Comparison of ENCODE assay signal across 8 mouse cellular contexts in the genomic region with DNA sequence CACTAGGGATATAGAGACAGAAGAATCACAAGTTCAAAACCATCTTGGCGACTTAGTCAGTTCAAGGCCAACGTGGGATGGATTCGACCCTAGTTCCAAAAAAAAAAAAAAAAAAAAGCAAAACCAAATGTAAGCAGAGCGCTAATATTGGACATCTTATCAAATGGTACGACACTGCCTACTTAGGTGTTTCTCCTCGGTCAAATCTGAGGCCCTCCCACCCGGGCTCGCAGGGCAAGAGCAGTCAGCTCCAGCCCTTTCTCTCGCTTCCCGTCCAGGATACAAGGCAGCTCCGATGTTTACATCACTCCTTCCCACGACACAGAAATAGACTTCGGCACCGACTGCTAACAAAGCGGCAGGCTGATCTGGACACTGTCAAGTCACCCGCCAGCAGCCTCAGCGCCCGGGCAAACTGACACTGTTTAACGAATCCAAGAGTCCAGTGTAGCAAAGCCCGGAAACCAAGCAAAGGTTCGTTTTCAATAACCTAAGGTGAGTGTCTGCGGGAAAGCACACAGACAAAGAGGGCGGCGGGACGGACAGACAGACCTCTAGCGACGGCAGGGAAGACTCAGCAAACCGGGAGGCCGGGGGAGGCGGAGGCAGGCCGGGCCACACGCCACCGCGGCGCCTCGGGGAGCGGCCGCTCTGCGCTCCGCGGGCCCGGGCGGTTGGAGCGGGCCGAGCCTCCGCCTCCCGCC. TPM values are rescaled to one million over a fixed set of nuclear protein-coding genes. Genes with fewer than 3 reads are reported as not detected.
DNase-seq lines count a peak whose midpoint lies in the region; ATAC-seq and TF ChIP-seq lines count a peak whose summit lies in the region.

No protein-coding gene starts in this region.

- H3K9me3 ChIP-seq in intestine, embryonic 16.5 days (ENCODE audit: control insufficient read depth, low read length), result no peaks in the 10 kb centered on the region
- no peaks in the 10 kb centered on the region for H3K9me3 ChIP-seq in neural tube, embryonic 11.5 days (ENCODE audit: control insufficient read depth, low read length)

- H3K4me2 ChIP-seq in intestine, embryonic 16.5 days (ENCODE audit: low read depth, low read length), result peak overlapping the region; percentile 69
- peak overlapping the region; percentile 56 for H3K4me2 ChIP-seq in neural tube, embryonic 11.5 days (ENCODE audit: low read depth)

- TF ChIP-seq POLR2A in brain, embryonic 14.5 days (IDR thresholded peaks at IDR 0.05; ENCODE audit: borderline replicate concordance, extremely low read depth, insufficient read depth, insufficient read length, poor library complexity, severe bottlenecking), result no peak

- H3K27me3 ChIP-seq in intestine, embryonic 16.5 days (replicated peaks; ENCODE audit: control insufficient read depth, insufficient read depth, low read length), result no peaks in the 10 kb centered on the region
- no peaks in the 10 kb centered on the region for H3K27me3 ChIP-seq in neural tube, embryonic 11.5 days (ENCODE audit: control insufficient read depth, insufficient read depth, low read length)

- ATAC-seq in intestine, embryonic 16.5 days, result peak; percentile 85
- ATAC-seq in neural tube, embryonic 11.5 days (ENCODE audit: insufficient read depth, low FRiP score, low TSS enrichment), result peak; percentile 70

- intact Hi-C loops in heart, postnatal 36 days (cut with DNase I), result no loop called here

- H3K36me3 ChIP-seq in intestine, embryonic 16.5 days (ENCODE audit: control insufficient read depth, insufficient read depth, low read length), result peaks cover 6% of the 10 kb centered on the region; the same call in 1 of the 2 replicates
- H3K36me3 ChIP-seq in neural tube, embryonic 11.5 days (ENCODE audit: control insufficient read depth, insufficient read depth, low read length), result peaks cover 7% of the 10 kb centered on the region

- peak overlapping the region; percentile 85 for H3K9ac ChIP-seq in intestine, embryonic 16.5 days (ENCODE audit: low read depth, low read length)
- H3K9ac ChIP-seq in neural tube, embryonic 11.5 days (ENCODE audit: low read length), result peak overlapping the region; percentile 79

- no peak for TF ChIP-seq CTCF in brain, embryonic 14.5 days (IDR thresholded peaks at IDR 0.05; ENCODE audit: borderline replicate concordance, extremely low read depth, insufficient read depth, insufficient read length)

- DNase-seq in heart, adult 18-20 months, result peak; percentile 69 to 85
- no peak for DNase-seq in heart, postnatal 36 days
- peak; percentile 73 for DNase-seq in brain, embryonic 14.5 days (ENCODE audit: low read depth)
- peak; percentile 40 for DNase-seq in forelimb bud, embryonic 11.5 days (ENCODE audit: low read depth, low spot score)
- DNase-seq in lung, adult 18-20 months, result peak; percentile 57 to 64
- peak; percentile 70 for DNase-seq in neural tube, embryonic 11.5 days (ENCODE audit: low spot score)
- no peak for DNase-seq in adrenal gland, postnatal 10 days

- H3K27ac ChIP-seq in intestine, embryonic 16.5 days (ENCODE audit: low read length), result peak overlapping the region; percentile 94
- H3K27ac ChIP-seq in neural tube, embryonic 11.5 days (ENCODE audit: low read depth, low read length), result peak overlapping the region; percentile 72

- WGBS in intestine, embryonic 16.5 days, result 2% methylated on average over 45 of the region's 47 CpGs
- WGBS in neural tube, embryonic 11.5 days, result 3% methylated on average over 45 of the region's 47 CpGs

- H3K4me3 ChIP-seq in intestine, embryonic 16.5 days (ENCODE audit: low read length), result peak overlapping the region; percentile 76
- peak overlapping the region; percentile 69 for H3K4me3 ChIP-seq in neural tube, embryonic 11.5 days (ENCODE audit: low read depth, low read length)

- H3K4me1 ChIP-seq in intestine, embryonic 16.5 days (ENCODE audit: control insufficient read depth, insufficient read depth, low read length), result peaks cover 30% of the 10 kb centered on the region
- H3K4me1 ChIP-seq in neural tube, embryonic 11.5 days (ENCODE audit: control insufficient read depth, insufficient read depth, low read length), result no peaks in the 10 kb centered on the region

RNA-seq across cellular contexts. Expression of a gene that starts 0.5 kb away (rescaled TPM):
- total RNA-seq in heart, adult 18-20 months (2021), result 10 to 100 TPM; 61.2 to 68.8 TPM
- 10 to 100 TPM; 60.7 to 65.0 TPM for total RNA-seq in heart, postnatal 36 days (2021)
- polyA plus RNA-seq in brain, embryonic 14.5 days (2012; rRNA removed), result 157 and 195 TPM in 2 replicates
- polyA plus RNA-seq in intestine, embryonic 16.5 days (2015; fragmentation: Nextera tagmentation; extraction: Ambion mirVana), result 56.9 and 57.2 TPM in 2 replicates
- polyA plus RNA-seq in neural tube, embryonic 11.5 days (2014; fragmentation: Nextera tagmentation; extraction: Ambion mirVana), result 86.9 and 94.6 TPM in 2 replicates
- 10 to 100 TPM; 52.3 TPM for total RNA-seq in adrenal gland, postnatal 10 days (2021)

RNA-seq across cellular contexts. Expression of a gene that starts 12.8 kb away (rescaled TPM):
- total RNA-seq in heart, adult 18-20 months (2021), result 10 to 100 TPM; 22.4 to 23.1 TPM
- 10 to 100 TPM; 20.8 to 23.5 TPM for total RNA-seq in heart, postnatal 36 days (2021)
- 29.7 and 30.1 TPM in 2 replicates for polyA plus RNA-seq in brain, embryonic 14.5 days (2012; rRNA removed)
- polyA plus RNA-seq in intestine, embryonic 16.5 days (2015; fragmentation: Nextera tagmentation; extraction: Ambion mirVana), result 45.9 and 48.3 TPM in 2 replicates
- 48.1 and 57.0 TPM in 2 replicates for polyA plus RNA-seq in neural tube, embryonic 11.5 days (2014; fragmentation: Nextera tagmentation; extraction: Ambion mirVana)
- total RNA-seq in adrenal gland, postnatal 10 days (2021), result 10 to 100 TPM; 31.0 to 32.1 TPM

Comparison
In these comparisons a context has a peak if more than half of its experiments do, and no peak if none do; other contexts are left out.
1. DNase-seq: peak in heart, adult 18-20 months (2 of 2), brain, embryonic 14.5 days (single experiment), forelimb bud, embryonic 11.5 days (single experiment), lung, adult 18-20 months (2 of 2) and neural tube, embryonic 11.5 days (single experiment); none in heart, postnatal 36 days (0 of 2) and adrenal gland, postnatal 10 days (single experiment).